Mouse (Mus musculus) cerebellum, adult 11-12 months (tissue): ENCODE measurements at regions not wholly inside any gene's neighbourhood (a gene's known extent, or its start where the extent isn't known, plus 50 kb on each side); places are given as distances from the start of the nearest gene placed in this dataset.
"Not testable (repeated sequence)": the region's sequence is repeated elsewhere in the genome, so short reads cannot be mapped to it uniquely, and the experiment has no call there.

Source experiments
- DNase-seq: peaks from one replicate; pipeline ENCODE4 v3.0.0; 2022

GRCm38 (mm10) chr14:86599511-86599910, 541.5 kb downstream of the Diaph3 start:
- no peak for DNase-seq

DNA sequence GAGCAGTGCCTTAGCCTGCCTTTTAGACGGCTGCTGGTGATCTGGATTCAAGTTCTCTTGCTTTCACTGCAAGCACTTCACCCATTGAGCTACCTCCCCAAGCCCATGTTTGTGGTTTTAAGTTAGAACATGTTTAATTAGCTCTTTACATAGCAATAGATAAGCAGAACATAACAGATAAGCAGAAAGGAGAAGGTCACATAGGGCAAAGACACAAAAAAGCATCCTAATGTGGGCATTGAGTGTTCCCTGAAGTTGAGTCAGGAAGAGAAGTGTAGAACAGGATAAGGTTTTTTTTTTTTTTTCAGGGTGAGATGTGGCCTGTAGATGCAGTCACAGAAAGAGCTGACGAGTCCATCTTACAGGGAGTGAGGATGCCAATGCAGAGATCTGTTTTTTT, 552.5 kb downstream of the Diaph3 start:
- DNase-seq: no peak

DNA sequence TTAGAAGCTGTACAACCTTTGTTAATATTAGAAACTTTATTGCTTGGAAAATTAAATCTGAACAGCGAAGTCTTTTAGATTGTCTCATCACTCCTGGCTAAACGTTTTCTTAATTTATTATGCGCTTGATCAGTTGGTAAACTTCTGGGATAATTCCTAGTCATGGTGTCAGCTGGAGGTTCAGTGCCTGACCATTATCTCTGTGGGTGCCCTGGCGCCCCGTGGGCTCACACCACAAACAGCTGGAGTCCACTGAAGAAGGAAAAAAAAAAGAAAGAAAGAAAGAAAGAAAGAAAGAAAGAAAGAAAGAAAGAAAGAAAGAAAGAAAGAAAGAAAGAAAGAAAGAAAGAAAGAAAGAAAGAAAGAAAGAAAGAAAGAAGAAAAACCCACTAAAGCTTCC, 555.1 kb downstream of the Diaph3 start:
- not testable (repeated sequence) for DNase-seq

GRCm38 (mm10) chr14:86562728-86563127, 578.3 kb downstream of the Diaph3 start:
- no peak for DNase-seq

DNA sequence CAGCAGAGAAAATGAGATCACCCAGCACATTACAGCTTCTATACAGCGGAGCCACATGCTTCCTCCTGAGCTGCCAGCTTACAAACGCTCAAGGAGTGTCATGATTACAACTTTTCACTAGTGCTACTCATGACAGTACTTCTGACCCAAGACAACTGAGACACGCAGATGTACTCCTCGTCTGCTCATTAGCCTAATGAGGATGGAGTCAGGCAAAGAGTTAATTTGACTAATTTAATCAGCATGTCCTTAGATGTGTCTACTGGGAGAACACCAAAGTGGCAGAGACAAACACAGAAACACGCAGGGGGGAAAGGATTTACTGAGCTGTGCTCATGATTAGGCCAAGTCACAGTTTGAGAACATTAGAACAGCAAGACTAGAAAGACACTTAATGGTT, 603.0 kb downstream of the Diaph3 start:
- no peak for DNase-seq

DNA sequence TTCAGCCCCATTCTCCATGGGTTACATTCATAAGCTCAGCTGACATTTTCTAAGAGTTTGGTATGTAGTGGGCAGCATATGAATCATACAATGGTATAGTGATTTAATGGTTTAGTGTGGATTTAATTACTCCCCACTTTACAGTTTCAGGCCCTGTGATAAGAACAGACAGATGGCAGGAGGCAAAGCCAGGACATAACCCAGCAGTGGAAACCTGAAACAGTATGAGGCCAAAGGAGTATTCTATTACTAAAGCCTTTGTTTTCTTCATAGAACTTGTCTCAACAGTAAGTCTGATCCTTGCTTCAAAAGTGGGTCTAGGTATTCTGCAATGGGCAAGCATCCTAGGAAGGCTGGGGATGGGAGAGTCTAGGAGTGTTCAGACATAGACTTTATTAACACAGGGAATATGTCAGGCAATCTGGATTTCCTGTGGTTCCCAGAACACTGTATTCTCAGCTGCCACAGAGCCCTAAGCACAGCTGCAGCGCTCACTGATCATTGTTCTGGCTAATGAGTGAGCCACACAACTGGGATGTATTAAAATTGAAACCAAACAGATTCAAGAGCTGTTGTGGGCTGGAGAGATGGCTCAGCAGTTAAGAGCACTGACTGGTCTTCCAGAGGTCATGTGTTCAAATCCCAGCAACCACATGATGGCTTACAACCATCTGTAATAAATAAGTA, 604.6 kb downstream of the Diaph3 start:
- no peak for DNase-seq

DNA sequence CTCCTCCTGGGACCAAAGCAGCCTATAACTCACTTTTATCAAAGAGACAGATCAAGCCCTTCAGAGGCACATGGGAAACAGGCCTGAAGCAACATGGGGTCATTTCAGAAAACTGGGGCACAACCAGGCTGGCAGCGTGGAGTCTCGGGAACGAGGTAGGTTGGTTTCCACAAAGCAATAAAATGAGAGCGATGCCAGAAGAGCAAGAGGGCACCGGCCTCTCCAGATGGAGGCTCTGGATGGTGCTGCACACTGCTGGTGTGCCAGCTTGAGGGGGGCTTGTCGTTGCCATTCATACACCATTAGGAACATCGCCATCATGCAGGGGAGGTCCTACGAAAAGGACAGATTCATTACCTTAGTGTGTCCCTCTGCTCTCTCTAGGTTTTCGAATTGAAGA, 630.6 kb downstream of the Diaph3 start:
- peak; percentile 77 for DNase-seq

GRCm38 (mm10) chr14:86509686-86510085, 631.3 kb downstream of the Diaph3 start:
- DNase-seq: peak; percentile 41

- DNase-seq: peak; percentile 50
Measured at GRCm38 (mm10) chr14:86506286-86506685, 634.7 kb downstream of the Diaph3 start.

DNA sequence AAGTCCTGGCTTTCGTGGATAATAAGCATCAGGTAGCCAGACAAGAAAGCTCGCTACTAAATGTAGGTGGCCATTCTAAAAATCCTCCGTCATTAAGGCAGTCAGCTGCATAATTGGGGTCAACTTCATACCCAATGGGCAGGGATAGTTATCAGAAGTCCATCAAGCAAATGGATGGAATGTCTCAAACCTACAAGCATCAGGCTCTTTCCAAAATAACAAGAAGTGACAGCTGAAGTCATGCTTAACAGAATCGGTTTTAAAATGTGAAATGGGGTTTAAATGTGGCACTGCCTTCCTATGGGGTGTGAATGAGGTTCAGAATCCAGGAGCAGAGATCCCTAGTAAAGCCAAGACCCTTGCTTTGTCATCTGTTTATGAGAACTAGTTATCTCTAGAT, 650.2 kb downstream of the Diaph3 start:
- no peak for DNase-seq

DNA sequence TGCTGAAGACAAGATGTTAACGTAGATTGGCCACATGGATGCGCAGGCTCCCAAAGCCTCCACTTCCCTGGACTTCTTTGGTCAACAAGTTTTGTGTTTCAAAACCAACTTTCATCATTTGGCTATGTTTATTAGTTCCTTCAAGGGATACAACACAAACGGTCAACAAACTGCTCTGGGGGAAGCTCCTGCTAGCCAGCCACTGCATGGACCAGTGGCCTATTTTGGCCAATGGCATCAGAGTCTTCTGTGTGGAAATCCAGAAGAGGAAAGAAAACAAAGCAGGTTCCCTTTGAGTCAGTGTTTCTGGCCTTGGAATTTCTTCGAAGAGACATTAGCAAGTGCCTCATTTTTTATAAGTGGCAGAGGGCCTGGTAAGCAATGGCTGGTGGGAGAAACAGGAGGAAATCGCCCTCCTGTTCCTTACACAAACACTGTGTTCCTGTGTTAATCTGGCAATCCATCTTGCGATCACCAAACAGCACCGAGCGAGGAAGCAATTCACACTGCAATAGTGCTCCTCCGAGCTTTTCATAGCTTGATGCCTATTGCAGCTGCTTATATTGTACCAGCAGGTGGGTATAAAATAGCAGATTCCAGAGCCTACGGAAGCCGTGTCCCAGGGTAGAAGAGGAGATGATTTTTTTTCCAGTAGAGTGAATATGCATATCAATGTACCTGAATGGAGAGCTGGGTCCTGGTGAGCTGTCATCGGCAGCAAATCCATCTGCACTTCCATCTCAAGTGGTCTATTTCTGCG, 651.0 kb downstream of the Diaph3 start:
- DNase-seq: no peak

DNA sequence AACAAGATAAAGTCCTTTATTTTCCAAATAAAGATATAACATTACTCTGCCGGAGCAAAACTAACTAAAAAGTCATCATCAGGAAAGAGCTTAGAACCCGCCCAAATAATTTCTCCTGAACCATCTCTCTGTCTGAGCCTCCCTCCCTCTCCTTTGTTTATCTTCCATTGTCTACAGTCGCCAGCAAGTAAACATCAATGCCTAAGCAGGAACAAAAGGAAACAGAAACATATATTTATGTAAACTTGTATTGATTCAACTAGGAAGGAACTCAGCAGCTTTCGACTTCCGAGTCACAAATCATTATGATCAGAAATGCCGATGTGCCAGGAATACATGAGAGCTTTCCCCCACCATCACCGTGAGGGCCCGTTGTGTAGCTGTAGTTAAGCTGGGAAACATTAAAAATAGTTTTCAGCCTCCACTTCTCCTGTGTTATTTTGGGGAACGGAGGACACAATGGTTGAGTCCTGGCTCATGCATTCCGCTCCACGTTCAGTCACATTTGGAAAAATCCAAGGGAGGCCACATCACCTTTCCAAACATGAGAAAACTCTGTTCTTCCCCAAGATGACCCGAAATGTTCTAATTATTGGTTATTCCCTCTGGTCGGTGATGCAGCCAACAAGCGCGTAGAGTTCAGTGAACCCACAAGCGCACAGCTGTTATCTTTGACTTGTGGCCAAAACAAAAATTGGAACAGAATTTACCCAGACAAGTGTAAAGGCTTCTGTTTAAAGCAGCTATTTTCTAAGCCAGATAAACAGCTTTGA, 651.8 kb downstream of the Diaph3 start:
- peak; percentile 60 for DNase-seq

- DNase-seq: no peak
Measured at GRCm38 (mm10) chr14:86487285-86487897, 653.6 kb downstream of the Diaph3 start.

- DNase-seq: peak; percentile 52
Measured at GRCm38 (mm10) chr14:86484247-86484646, 656.8 kb downstream of the Diaph3 start.

DNA sequence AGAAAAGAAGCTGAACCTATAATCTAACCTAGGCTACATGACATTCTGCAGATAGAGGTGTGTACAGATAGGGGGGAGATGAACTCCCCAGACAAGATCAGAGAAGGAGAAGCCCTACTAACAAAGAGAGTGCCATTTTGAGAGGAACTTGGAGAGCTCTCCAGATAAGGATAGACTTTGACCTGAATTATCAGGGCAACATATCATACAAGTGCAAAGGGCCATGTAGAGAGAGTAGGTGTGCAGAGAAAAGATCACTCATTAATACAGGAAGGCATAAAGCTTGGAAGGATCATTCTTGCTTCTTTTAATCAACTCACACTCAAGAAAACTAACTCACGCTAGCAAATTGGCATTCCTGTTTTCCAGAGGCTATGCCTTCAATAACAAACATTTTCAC, 667.4 kb downstream of the Diaph3 start:
- no peak for DNase-seq

DNA sequence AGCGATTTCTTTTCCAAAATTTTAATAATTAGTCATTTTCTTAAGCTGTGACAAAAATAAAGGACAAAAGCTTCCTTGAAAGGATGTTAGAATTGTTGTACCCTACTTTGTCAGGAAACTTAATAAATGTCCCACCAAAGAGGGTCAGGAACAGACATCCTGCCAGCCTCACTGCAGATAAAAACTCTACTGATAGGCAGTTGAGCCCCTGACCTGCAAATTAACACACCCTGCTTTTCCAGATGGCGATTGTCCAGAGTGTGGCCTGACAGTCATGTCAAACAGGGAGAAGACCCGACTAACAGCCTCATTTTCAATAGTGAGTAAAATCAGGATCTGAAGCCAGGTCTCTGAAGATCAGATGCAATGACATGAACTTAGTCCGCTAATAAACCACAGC, 670.6 kb downstream of the Diaph3 start:
- no peak for DNase-seq

DNA sequence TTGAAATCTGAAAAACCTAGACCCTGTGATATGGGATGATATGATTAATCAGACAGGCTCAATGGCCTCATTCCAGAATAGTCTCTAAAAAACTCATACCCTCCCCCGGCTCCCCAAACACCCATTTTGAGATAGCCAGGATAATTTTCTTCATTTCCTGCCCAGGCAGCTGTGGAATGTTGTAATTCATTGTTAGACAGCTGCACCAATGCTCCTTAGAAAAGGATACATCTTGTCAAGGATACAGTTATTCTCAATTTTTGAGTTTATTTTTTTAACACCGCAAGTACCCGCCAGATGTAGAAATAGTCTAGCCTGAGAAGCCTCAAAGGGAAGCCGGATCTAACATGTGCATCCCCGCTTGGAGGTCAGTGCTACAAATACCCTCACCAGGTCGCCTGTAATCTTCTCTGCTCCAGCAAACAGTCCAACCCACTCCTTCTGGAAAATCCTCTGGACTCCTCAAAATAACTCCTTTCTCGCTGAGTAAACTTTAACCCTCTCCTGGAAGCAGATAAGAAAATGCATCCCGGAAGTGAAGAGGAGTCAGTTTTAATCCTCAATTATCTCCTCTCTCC, 673.1 kb downstream of the Diaph3 start:
- DNase-seq: no peak

DNA sequence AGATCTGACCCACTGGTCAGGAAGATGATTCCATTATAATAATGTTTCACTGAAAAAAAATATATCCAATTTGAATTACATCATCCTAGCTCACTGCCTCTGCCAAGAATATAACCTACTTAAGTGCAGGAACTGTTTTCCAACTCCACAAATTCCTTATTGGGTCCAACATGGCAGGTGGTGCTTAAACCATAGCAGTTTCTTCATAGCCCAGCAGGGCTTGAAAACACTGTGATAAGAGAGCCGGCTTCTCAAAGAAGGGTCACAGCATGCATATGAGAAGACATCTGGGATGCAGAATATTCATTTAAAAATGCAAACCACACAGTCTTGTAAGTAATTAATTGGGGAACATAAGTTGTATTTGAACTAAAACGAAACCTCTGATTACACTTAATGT, 677.6 kb downstream of the Diaph3 start:
- no peak for DNase-seq

DNA sequence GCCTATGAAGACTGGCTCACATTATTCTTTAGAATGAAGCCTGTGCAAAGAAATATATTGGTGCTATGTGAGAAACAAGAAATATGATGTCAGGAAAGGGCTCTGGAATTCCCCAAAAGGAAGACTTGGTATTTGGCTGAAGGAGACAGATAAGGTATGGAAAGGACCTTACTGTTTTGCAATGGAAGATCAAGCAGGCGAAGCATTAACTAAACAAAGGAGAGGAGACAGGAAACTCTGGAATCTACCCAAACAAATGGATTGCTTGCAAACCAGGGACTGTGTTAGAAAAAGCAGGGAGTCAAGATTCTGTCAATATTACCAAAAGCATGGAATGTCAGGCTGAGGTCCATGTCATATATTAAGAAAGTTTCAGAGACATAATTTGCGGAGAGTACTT, 687.9 kb downstream of the Diaph3 start:
- no peak for DNase-seq

DNA sequence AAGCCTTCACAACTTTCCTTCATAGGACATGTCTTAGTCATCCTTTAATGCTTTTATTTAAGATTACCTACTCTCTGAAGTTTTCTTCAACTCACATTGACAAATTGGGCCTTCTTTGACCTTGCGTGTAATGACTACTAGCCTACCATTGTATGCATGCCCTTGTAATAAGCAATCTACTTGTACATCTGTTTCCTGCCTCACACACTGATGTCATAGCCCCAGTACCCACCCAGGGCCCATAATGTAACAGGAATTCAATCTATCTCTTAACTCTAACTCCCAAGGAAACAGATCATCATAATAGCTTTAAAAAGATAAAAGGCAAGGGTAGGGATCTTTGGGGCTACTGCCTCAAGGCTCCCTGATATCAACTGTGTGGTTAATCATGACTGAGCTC, 690.4 kb downstream of the Diaph3 start:
- DNase-seq: no peak

DNA sequence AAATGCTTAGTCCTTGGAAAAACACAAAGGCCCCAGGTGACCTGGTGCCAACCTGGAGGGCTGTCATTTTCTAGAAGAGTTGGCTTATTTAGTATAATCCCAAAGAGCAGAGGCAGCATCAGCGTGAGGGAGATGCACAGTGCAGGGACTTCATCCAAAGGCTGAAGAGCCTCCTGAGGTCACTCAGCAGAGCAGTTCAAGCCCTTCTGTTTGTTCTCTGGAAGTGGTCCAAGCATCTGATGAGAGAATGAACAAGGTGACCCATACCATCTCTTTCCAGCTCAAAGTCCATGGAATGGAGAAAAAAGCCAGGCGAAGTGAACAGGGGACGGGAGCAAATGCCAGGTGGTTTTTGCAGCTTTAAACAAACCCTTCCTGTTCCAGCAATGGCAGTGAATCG, 695.9 kb downstream of the Diaph3 start:
- peak; percentile 21 for DNase-seq

DNA sequence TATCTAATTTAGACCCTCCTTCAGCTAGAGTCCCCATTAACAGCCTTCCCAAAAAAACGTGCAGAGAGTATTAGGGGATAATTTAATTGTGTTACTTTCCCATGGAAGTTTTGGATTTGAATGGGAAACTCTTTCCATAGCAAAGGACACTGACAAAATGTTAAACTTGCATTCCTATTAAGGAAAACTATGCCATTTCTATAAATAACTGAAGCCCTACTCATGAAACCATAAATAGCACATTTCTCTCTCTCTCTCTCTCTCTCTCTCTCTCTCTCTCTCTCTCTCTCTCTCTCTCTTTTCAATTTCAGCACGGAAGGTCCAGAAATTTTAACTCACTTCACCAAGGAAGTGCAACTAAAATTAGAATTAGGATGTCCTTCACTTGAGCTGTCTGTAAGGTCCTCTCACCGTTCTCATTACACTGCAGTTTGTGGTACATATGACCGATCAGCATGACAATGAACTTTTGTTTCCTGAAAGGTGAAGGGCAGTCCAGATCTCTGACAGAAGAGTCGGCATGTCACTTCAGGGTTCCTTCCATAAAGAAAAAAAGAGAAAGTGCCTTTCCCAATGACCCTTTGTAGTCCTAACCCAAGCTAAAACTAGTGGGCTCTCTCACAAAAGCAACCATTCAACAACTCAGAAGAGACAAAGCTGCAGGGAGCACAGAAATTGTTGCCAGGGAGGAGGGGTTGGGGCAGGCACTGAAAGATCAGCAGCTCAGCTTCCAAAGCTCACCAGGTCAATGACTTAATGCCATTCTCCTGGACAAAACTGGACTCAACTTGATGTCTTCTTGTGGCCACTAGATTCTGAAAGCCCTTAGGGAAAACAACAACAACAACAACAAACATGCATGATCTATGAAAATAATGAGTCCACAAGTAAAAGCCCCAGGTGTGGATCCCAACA, 696.9 kb downstream of the Diaph3 start:
- DNase-seq: no peak
